Mouse (Mus musculus) thymus, adult 2 months (tissue): ENCODE measurements around the gene Suclg1. TPM values are rescaled to one million over a fixed set of nuclear protein-coding genes. Genes with fewer than 3 reads are reported as not detected.

Experiments used
- DNase-seq: peaks from one replicate; pipeline ENCODE4 v3.0.0; 2021
- H3K27ac ChIP-seq: fragments of 200-500 bp; 2 replicates; pipeline ENCODE4 v1.5.1; 2012; ENCODE audit warnings: low read length, control low read depth; ENCODE audit not compliant: control insufficient read depth, insufficient read depth
- H3K27me3 ChIP-seq: fragments of 200-500 bp; 2 replicates; pipeline ENCODE4 v1.6.1; 2012; ENCODE audit warnings: mild to moderate bottlenecking, low read length, moderate library complexity, mixed read lengths; ENCODE audit not compliant: control insufficient read depth, insufficient read depth
- H3K36me3 ChIP-seq: fragments of 200-500 bp; 2 replicates; pipeline ENCODE4 v1.6.1; 2012; ENCODE audit warnings: mild to moderate bottlenecking, low read length, moderate library complexity; ENCODE audit not compliant: control insufficient read depth, insufficient read depth
- H3K4me1 ChIP-seq: fragments of 200-500 bp; replicated peaks from 2 replicates; pipeline ENCODE4 v1.6.1; 2012; ENCODE audit warnings: low read length; ENCODE audit not compliant: control insufficient read depth, insufficient read depth
- H3K4me3 ChIP-seq: fragments of 200-500 bp; 2 replicates; pipeline ENCODE4 v1.5.1; 2012; ENCODE audit warnings: mild to moderate bottlenecking, low read length, control low read depth, moderate library complexity; ENCODE audit not compliant: control insufficient read depth, insufficient read depth
- CTCF ChIP-seq: fragments of 200-500 bp; IDR thresholded peaks from 2 replicates; pipeline ENCODE4 v1.5.1; 2012; ENCODE audit warnings: mild to moderate bottlenecking, control low read depth, low read length, moderate library complexity, borderline replicate concordance; ENCODE audit not compliant: control insufficient read depth, poor library complexity, insufficient read depth; ENCODE audit errors: extremely low read depth
- POLR2A ChIP-seq: fragments of 200-500 bp; IDR thresholded peaks from 2 replicates; pipeline ENCODE4 v1.6.1; 2012; ENCODE audit warnings: mild to moderate bottlenecking, low read length, control low read depth, moderate library complexity; ENCODE audit not compliant: control insufficient read depth, poor library complexity, insufficient read depth; ENCODE audit errors: extremely low read depth
- WGBS: fragments of 180-500 bp; shearing (Covaris S2); methylation state at CpG from one replicate; pipeline ENCODE4 v1.1.7; 2018; 5-methylcytosine and 5-hydroxymethylcytosine counted together
- polyA plus RNA-seq: library from polyadenylated mRNA; depleted of rRNA; stranded (reverse); fragments of >200 nt; gene quantifications from 2 replicates; pipeline ENCODE4 v1.2.3, GENCODE M21; 2012

The Suclg1 gene
- polyA plus RNA-seq, 1 experiment, result 59.5 TPM

GRCm38 (mm10) chr6:73271546-73272091 is 23.4 kb downstream of the Suclg1 start:
- TF ChIP-seq POLR2A (no peak), CTCF (no peak)
- Histone ChIP-seq H3K27me3 (no peaks in the 10 kb centered on the region), H3K36me3 (peaks cover 62% of the 10 kb centered on the region), H3K27ac (no peak overlapping the region), H3K4me1 (no peaks in the 10 kb centered on the region), H3K4me3 (no peak overlapping the region)
- 100% methylated on average over 3 of the region's 3 CpGs for WGBS
- no peak for DNase-seq

GRCm38 (mm10) chr6:73275002-73275401 is 26.8 kb downstream of the Suclg1 start:
- H3K36me3 ChIP-seq, result peaks cover 52% of the 10 kb centered on the region

GRCm38 (mm10) chr6:73279681-73280080 is 31.5 kb downstream of the Suclg1 start:
- no peak for DNase-seq
- no peaks in the 10 kb centered on the region for H3K27me3 ChIP-seq
- peaks cover 19% of the 10 kb centered on the region for H3K36me3 ChIP-seq
- H3K4me3 ChIP-seq, result no peak overlapping the region
- no peak overlapping the region for H3K27ac ChIP-seq
- H3K4me1 ChIP-seq, result peaks cover 12% of the 10 kb centered on the region
- WGBS, result 9% methylated on average over 8 of the region's 8 CpGs
- TF ChIP-seq CTCF, result no peak
- TF ChIP-seq POLR2A, result no peak

More at GRCm38 (mm10) chr6:73275002-73275401, 26.8 kb downstream of the Suclg1 start:
- Histone ChIP-seq H3K27me3 (no peaks in the 10 kb centered on the region), H3K4me3 (no peak overlapping the region), H3K4me1 (peaks cover 10% of the 10 kb centered on the region), H3K27ac (no peak overlapping the region)
- WGBS, result 93% methylated on average over 5 of the region's 5 CpGs
- TF ChIP-seq CTCF (no peak), POLR2A (no peak)
- no peak for DNase-seq

GRCm38 (mm10) chr6:73280546-73281115 is 32.4 kb downstream of the Suclg1 start:
- Histone ChIP-seq H3K27ac (no peak overlapping the region), H3K36me3 (0 out of 2 replicates have a peak, but pooled peaks cover 12% of the 10 kb centered on the region), H3K4me1 (peaks cover 12% of the 10 kb centered on the region), H3K27me3 (no peaks in the 10 kb centered on the region), H3K4me3 (no peak overlapping the region)
- WGBS, result 87% methylated on average over 9 of the region's 9 CpGs
- TF ChIP-seq POLR2A (no peak), CTCF (no peak)
- no peak for DNase-seq

- no peak overlapping the region for H3K27ac ChIP-seq
- TF ChIP-seq CTCF, result no peak
- TF ChIP-seq POLR2A, result no peak
- no peak overlapping the region for H3K4me3 ChIP-seq
- H3K27me3 ChIP-seq, result no peaks in the 10 kb centered on the region
- H3K36me3 ChIP-seq, result no peaks in the 10 kb centered on the region
- 98% methylated on average over 2 of the region's 2 CpGs for WGBS
- no peaks in the 10 kb centered on the region for H3K4me1 ChIP-seq
- DNase-seq, result no peak
Measured at GRCm38 (mm10) chr6:73286326-73286725, 38.1 kb downstream of the Suclg1 start.

- H3K27ac ChIP-seq, result no peak overlapping the region
- no peaks in the 10 kb centered on the region for H3K4me1 ChIP-seq
- H3K27me3 ChIP-seq, result no peaks in the 10 kb centered on the region
- no peak overlapping the region for H3K4me3 ChIP-seq
- H3K36me3 ChIP-seq, result no peaks in the 10 kb centered on the region
- WGBS, result 64% methylated on average over 6 of the region's 6 CpGs
- TF ChIP-seq POLR2A (no peak), CTCF (no peak)
- DNase-seq, result no peak
Measured at GRCm38 (mm10) chr6:73306837-73307236, 58.7 kb downstream of the Suclg1 start.
